Mouse (Mus musculus): ENCODE results near the gene Angptl3. TPM values are rescaled to one million over a fixed set of nuclear protein-coding genes. Genes with fewer than 3 reads are reported as not detected.

The Angptl3 gene
- total RNA-seq (2012; rRNA removed): not detected in 2 replicates
- total RNA-seq (2014; rRNA removed): not detected in 2 replicates
- polyA plus RNA-seq (2012; ENCODE audit: insufficient read length, low read depth): not detected in 2 replicates

DNA sequence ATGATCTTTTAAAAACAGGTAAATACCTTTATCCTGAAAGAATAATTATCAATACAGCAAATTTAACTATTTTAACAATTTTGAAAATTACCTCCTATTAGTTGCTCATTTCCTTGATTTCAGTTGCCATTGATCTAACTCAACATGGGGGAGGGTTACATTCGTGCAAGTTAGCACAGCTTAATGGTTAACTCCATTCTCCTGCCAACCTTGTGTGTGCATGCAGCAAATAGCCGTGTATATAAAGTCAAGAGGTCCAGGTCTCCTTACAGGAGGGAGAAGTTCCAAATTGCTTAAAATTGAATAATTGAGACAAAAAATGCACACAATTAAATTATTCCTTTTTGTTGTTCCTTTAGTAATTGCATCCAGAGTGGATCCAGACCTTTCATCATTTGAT is at the start of gene Angptl3:
Gene Angptl3 (plus strand): TSS at position 269 of the 400 bp plus-strand sequence.
- in situ Hi-C loops (cut with MboI; ENCODE audit: low pct_ligation_motif_present, low pct_unique_long_range_greater_than_20kb, low sequenced_read_pairs) (no loop called here), dilution Hi-C loops (cut with MboI; ENCODE audit: extremely low pct_ligation_motif_present, extremely low pct_unique_long_range_greater_than_20kb, low sequenced_read_pairs) (no loop called here)
- no peak for DNase-seq (ENCODE audit: extremely low read depth)
- Histone ChIP-seq H3K9me3 (replicated peaks; ENCODE audit: low read length) (no peaks in the 10 kb centered on the region), H3K79me2 (replicated peaks; ENCODE audit: control insufficient read depth, extremely low read depth, insufficient read depth, poor library complexity, severe bottlenecking) (no peaks in the 10 kb centered on the region), H3K9ac (ENCODE audit: insufficient read depth, low read depth) (no peak within 1 kb of the TSS), H3K4me1 (ENCODE audit: control insufficient read depth in 1 of 2, insufficient read depth in 2 of 2) (no peaks in the 10 kb centered on the region), H3K27ac (ENCODE audit: insufficient read depth, low read depth) (no peak within 1 kb of the TSS), H3K4me3 (replicated peaks in 1 of 3; ENCODE audit: low read depth in 2 of 3, low read length in 2 of 3, poor library complexity in 1 of 3) (no peak within 1 kb of the TSS), H3K27me3 (replicated peaks) (no peaks in the 10 kb centered on the region), H3K4me2 (ENCODE audit: insufficient read depth, low read depth, poor library complexity, severe bottlenecking) (no peak within 1 kb of the TSS), H3K36me3 (replicated peaks in 1 of 2; ENCODE audit: control insufficient read depth in 1 of 2, insufficient read depth in 1 of 2, low read length in 1 of 2) (no peaks in the 10 kb centered on the region)
- TF ChIP-seq MAX (IDR thresholded peaks at IDR 0.05; ENCODE audit: low read length) (no peak), ZC3H11A (IDR thresholded peaks at IDR 0.05; ENCODE audit: low read depth, low read length) (no peak), ZMIZ1 (IDR thresholded peaks at IDR 0.05; ENCODE audit: low read depth, low read length) (no peak), NRF1 (IDR thresholded peaks at IDR 0.05; ENCODE audit: low read depth, low read length) (no peak), TCF12 (IDR thresholded peaks at IDR 0.05; ENCODE audit: low read depth, low read length) (no peak)

GRCm38 (mm10) chr4:98984701-98985100 is 46.1 kb upstream of the Angptl3 start:
- H3K4me1 ChIP-seq (ENCODE audit: control insufficient read depth in 1 of 2, insufficient read depth in 2 of 2): no peaks in the 10 kb centered on the region
- no peaks in the 10 kb centered on the region for H3K27me3 ChIP-seq (replicated peaks)
- no peak for DNase-seq (ENCODE audit: extremely low read depth)
- TF ChIP-seq E2F4 (IDR thresholded peaks at IDR 0.05; ENCODE audit: insufficient replicate concordance, low read depth, low read length) (no peak), ZMIZ1 (IDR thresholded peaks at IDR 0.05; ENCODE audit: low read depth, low read length) (no peak), ETS1 (conservative IDR thresholded peaks at IDR 0.05; ENCODE audit: low read depth, low read length) (no peak), UBTF (IDR thresholded peaks at IDR 0.05; ENCODE audit: low read depth, low read length) (no peak), MAX (IDR thresholded peaks at IDR 0.05; ENCODE audit: low read length) (no peak), BHLHE40 (IDR thresholded peaks at IDR 0.05; ENCODE audit: low read depth, low read length) (no peak), PAX5 (IDR thresholded peaks at IDR 0.05; ENCODE audit: low read length) (no peak), POLR2A (IDR thresholded peaks at IDR 0.05; ENCODE audit: low read depth, low read length) (no peak), SIN3A (IDR thresholded peaks at IDR 0.05; ENCODE audit: low read length) (no peak), JUND (conservative IDR thresholded peaks at IDR 0.05; ENCODE audit: low read depth, low read length) (no peak), ZKSCAN1 (IDR thresholded peaks at IDR 0.05; ENCODE audit: borderline replicate concordance, low read depth, low read length) (no peak), ZC3H11A (IDR thresholded peaks at IDR 0.05; ENCODE audit: low read depth, low read length) (no peak), MAFK (IDR thresholded peaks at IDR 0.05; ENCODE audit: insufficient replicate concordance, low read length) (no peak), HCFC1 (IDR thresholded peaks at IDR 0.05; ENCODE audit: low read depth, low read length) (no peak), TBP (conservative IDR thresholded peaks at IDR 0.05; ENCODE audit: low read depth, low read length) (no peak), MYC (IDR thresholded peaks at IDR 0.05; ENCODE audit: low read depth, low read length) (no peak), ZNF384 (IDR thresholded peaks at IDR 0.05; ENCODE audit: low read depth, low read length) (no peak), EP300 (IDR thresholded peaks at IDR 0.05; ENCODE audit: low read length) (no peak), JUN (IDR thresholded peaks at IDR 0.05; ENCODE audit: insufficient read depth, low read depth, low read length) (no peak)
- H3K9me3 ChIP-seq (replicated peaks; ENCODE audit: low read length): no peaks in the 10 kb centered on the region
- no peaks in the 10 kb centered on the region for H3K79me2 ChIP-seq (replicated peaks; ENCODE audit: control insufficient read depth, extremely low read depth, insufficient read depth, poor library complexity, severe bottlenecking)
- H3K36me3 ChIP-seq (replicated peaks in 1 of 2; ENCODE audit: control insufficient read depth in 1 of 2, insufficient read depth in 1 of 2, low read length in 1 of 2): no peaks in the 10 kb centered on the region
- no peak overlapping the region for H3K9ac ChIP-seq (ENCODE audit: insufficient read depth, low read depth)
- no peak overlapping the region for H3K4me3 ChIP-seq (replicated peaks in 1 of 3; ENCODE audit: low read depth in 2 of 3, low read length in 2 of 3, poor library complexity in 1 of 3)
- no peak overlapping the region for H3K4me2 ChIP-seq (ENCODE audit: insufficient read depth, low read depth, poor library complexity, severe bottlenecking)
- dilution Hi-C loops (cut with MboI; ENCODE audit: extremely low pct_ligation_motif_present, extremely low pct_unique_long_range_greater_than_20kb, low sequenced_read_pairs): no loop called here
- H3K27ac ChIP-seq (ENCODE audit: insufficient read depth, low read depth): no peak overlapping the region
- in situ Hi-C loops (cut with MboI; ENCODE audit: low pct_ligation_motif_present, low pct_unique_long_range_greater_than_20kb, low sequenced_read_pairs): no loop called here

Data from CH12.LX (cell line).